Mouse (Mus musculus) testis, adult 10 weeks (tissue): ENCODE measurements around the gene Tlx1. TPM values are rescaled to one million over a fixed set of nuclear protein-coding genes. Genes with fewer than 3 reads are reported as not detected.

Experiments used
- polyA plus RNA-seq: library from polyadenylated mRNA; stranded (reverse); fragments of 350-450 nt; fragmentation: Illumina TruSeq; extraction: RNeasy Lipid Tissue Mini Kit (QIAGEN cat#74804); gene quantifications from one replicate; pipeline ENCODE4 v1.2.3, GENCODE M21; 2014; ENCODE audit warnings: low read depth, low replicate concordance

The Tlx1 gene
- polyA plus RNA-seq = not detected

GRCm38 (mm10) chr19:45150490-45151181 lies at the start of gene Tlx1:
Gene Tlx1 (plus strand): TSS chr19:45150680.

Other genes starting within 250 kb of the Tlx1 start
- 49.9 TPM for gene Slf2, start 219.5 kb upstream of the Tlx1 start, polyA plus RNA-seq
- 1.0 TPM for gene Sema4g, start 161.6 kb upstream of the Tlx1 start, polyA plus RNA-seq
- 2.4 TPM for gene Twnk, start 145.0 kb upstream of the Tlx1 start, polyA plus RNA-seq
- gene Mrpl43, start 144.2 kb upstream of the Tlx1 start, polyA plus RNA-seq = 9.3 TPM
- gene Lzts2, start 136.3 kb upstream of the Tlx1 start, polyA plus RNA-seq = 2.3 TPM
- gene Pdzd7, start 105.0 kb upstream of the Tlx1 start, polyA plus RNA-seq = 0.18 TPM
- 6.5 TPM for gene Sfxn3, start 103.2 kb upstream of the Tlx1 start, polyA plus RNA-seq
- 0.25 TPM for gene Kazald1, start 75.4 kb upstream of the Tlx1 start, polyA plus RNA-seq
- gene Lbx1, start 85.1 kb downstream of the Tlx1 start, polyA plus RNA-seq = not detected
- 79.6 TPM for gene Btrc, start 213.1 kb downstream of the Tlx1 start, polyA plus RNA-seq